Mouse (Mus musculus): ENCODE data around the gene Mapk7.

The Mapk7 gene

GRCm38 (mm10) chr11:61490944-61491520 is 3.2 kb downstream of the Mapk7 start:
- in situ Hi-C loops (cut with MboI, MseI), result no loop called here

- in situ Hi-C loops (cut with MboI, MseI), result loop anchor here (5.0 kb wide), 1 partner anchor 38 kb away; the partner anchor contains the start of gene Rnf112
Observed at GRCm38 (mm10) chr11:61489874-61490273, 4.3 kb downstream of the Mapk7 start.

GRCm38 (mm10) chr11:61489085-61489484 is 5.1 kb downstream of the Mapk7 start:
- in situ Hi-C loops (cut with MboI, MseI), result loop anchor here (5.0 kb wide), 1 partner anchor 37 kb away; the partner anchor contains the start of gene Rnf112

GRCm38 (mm10) chr11:61487936-61488335 is 6.3 kb downstream of the Mapk7 start:
- in situ Hi-C loops (cut with MboI, MseI), result loop anchor here (5.0 kb wide), 1 partner anchor 36 kb away; the partner anchor contains the start of gene Rnf112

GRCm38 (mm10) chr11:61487401-61487800 is 6.8 kb downstream of the Mapk7 start:
- in situ Hi-C loops (cut with MboI, MseI), result loop anchor here (5.0 kb wide), 1 partner anchor 35 kb away; the partner anchor contains the start of gene Rnf112

GRCm38 (mm10) chr11:61486458-61487219 is 7.6 kb downstream of the Mapk7 start:
- in situ Hi-C loops (cut with MboI, MseI), result loop anchor here (5.0 kb wide), 1 partner anchor 34 kb away; the partner anchor contains the start of gene Rnf112

GRCm38 (mm10) chr11:61485541-61486457 is 8.4 kb downstream of the Mapk7 start:
- in situ Hi-C loops (cut with MboI, MseI), result loop anchor here (5.0 kb wide), 1 partner anchor 33 kb away; the partner anchor contains the start of gene Rnf112

GRCm38 (mm10) chr11:61484613-61485540 is 9.3 kb downstream of the Mapk7 start, which contains the start of gene Mfap4:
Mfap4 (plus strand) TSS chr11:61485431.
- in situ Hi-C loops (cut with MboI, MseI), result loop anchor here (5.0 kb wide), 1 partner anchor 33 kb away; the partner anchor contains the start of gene Rnf112

GRCm38 (mm10) chr11:61484256-61484612 is 10.0 kb downstream of the Mapk7 start:
- in situ Hi-C loops (cut with MboI, MseI), result no loop called here

- in situ Hi-C loops (cut with MboI, MseI), result no loop called here
Observed at GRCm38 (mm10) chr11:61483226-61483845, 10.9 kb downstream of the Mapk7 start.

GRCm38 (mm10) chr11:61481239-61482090 is 12.7 kb downstream of the Mapk7 start:
- in situ Hi-C loops (cut with MboI, MseI), result no loop called here

- in situ Hi-C loops (cut with MboI, MseI), result no loop called here
Observed at GRCm38 (mm10) chr11:61478788-61479187, 15.4 kb downstream of the Mapk7 start.

- in situ Hi-C loops (cut with MboI, MseI), result no loop called here
Observed at GRCm38 (mm10) chr11:61477566-61478508, 16.4 kb downstream of the Mapk7 start.

GRCm38 (mm10) chr11:61476786-61477382 is 17.3 kb downstream of the Mapk7 start:
- in situ Hi-C loops (cut with MboI, MseI), result no loop called here

GRCm38 (mm10) chr11:61473630-61474029 is 20.6 kb downstream of the Mapk7 start:
- in situ Hi-C loops (cut with MboI, MseI), result no loop called here

GRCm38 (mm10) chr11:61470880-61471279 is 23.3 kb downstream of the Mapk7 start:
- in situ Hi-C loops (cut with MboI, MseI), result no loop called here

- in situ Hi-C loops (cut with MboI, MseI), result loop anchor here (5.0 kb wide), 1 partner anchor 37 kb away; no protein-coding TSS in a partner anchor
Observed at GRCm38 (mm10) chr11:61469317-61469917, 24.8 kb downstream of the Mapk7 start.

Data from regulatory T cell (primary cell).